Mouse (Mus musculus): Measurements from ENCODE around the gene Msrb3.

DNA sequence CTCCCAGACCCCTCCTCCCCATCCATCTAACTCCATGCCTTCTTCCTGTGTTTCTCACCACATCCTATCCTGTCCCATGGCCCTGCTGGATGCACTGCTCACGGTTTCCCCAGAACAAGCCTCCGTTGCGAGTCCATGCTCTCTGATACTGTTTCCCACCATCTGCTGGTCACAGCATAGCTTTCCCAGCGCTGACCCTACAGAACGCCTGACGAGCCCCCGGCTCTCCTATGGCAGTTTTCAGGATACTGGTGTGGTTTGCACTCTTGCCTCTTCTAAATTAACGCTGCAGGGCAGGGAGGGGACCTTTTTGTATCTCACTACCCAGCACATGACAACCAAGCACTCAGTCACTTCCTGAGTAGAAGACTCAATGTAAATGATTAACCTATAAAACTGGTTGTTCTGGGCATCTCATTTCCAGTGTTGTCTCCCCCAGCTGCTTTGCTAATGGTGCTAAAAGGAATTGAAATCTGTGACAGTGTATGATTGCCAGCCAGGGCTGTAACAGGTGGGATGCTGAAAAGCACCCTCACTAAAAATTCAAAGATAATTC lies 25.2 kb downstream of the Msrb3 start:
- TF ChIP-seq CTCF (IDR thresholded peaks at IDR 0.05; ENCODE audit: low read depth) (no peak), EP300 (IDR thresholded peaks at IDR 0.05; ENCODE audit: low read depth) (no peak)

Measured in heart, postnatal 0 days (tissue).